Mouse (Mus musculus): ENCODE measurements around the gene Cntn4. TPM values are rescaled to one million over a fixed set of nuclear protein-coding genes. Genes with fewer than 3 reads are reported as not detected.

Cntn4 gene
- polyA plus RNA-seq, 2 experiments, result 0.02 TPM; not detected in 1

DNA sequence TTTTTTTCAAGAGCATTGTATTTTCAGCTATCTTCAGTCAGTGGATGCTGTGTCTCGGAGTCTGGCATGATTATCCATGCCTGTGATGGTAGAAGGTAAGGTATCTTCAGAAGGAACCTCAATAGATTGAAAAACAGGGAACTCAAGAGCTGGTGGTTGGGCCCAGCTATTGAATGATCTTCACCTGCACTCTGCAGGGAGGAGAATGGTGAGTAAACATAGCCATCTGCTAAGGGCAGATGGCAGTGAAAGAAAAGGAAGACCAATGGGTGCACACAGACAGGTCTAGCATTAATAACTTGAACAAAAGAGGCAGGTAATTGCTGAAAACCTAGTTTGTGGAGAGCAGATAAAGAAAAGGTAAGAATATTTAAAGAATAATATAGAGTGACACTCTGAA lies 261.0 kb downstream of the Cntn4 start:
- ATAC-seq (ENCODE audit: insufficient read depth), result no peak

DNA sequence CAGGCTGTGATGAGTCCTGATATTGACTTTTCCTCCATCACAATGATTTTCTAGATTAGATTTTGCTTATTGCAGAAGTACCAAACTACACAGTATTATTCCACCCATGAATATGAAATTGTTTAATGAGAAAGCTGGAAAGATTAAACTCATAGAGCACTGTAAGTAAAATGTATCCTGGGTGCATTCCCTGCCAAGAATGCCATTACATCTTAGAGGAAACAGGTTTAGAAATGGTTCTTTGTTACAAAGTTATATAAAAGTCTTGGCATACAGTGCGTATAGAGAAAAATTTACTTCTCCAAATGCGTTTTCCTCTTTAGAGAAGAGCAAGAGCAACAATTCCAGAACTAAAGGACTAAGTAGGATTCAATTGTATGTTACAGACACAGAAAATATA lies 261.8 kb downstream of the Cntn4 start:
- DNase-seq (ENCODE audit: low read depth in 3 of 3, low spot score in 3 of 3) (no peak), ATAC-seq (ENCODE audit: insufficient read depth) (no peak)
- Histone ChIP-seq H3K4me2 (ENCODE audit: low read depth) (no peak overlapping the region), H3K4me3 (ENCODE audit: insufficient read depth in 1 of 2, low read depth in 2 of 2, low read length in 2 of 2) (no peak overlapping the region), H3K4me1 (replicated peaks; ENCODE audit: control insufficient read depth in 2 of 2, insufficient read depth in 2 of 2, low read length in 1 of 2) (no peaks in the 10 kb centered on the region), H3K9me3 (ENCODE audit: control insufficient read depth, low read length) (no peaks in the 10 kb centered on the region), H3K27me3 (ENCODE audit: control insufficient read depth, insufficient read depth, low read length) (no peaks in the 10 kb centered on the region), H3K27ac (no peak overlapping the region), H3K9ac (replicated peaks) (no peak overlapping the region), H3K36me3 (replicated peaks; ENCODE audit: control insufficient read depth, insufficient read depth, low read depth) (no peaks in the 10 kb centered on the region)
- WGBS (ENCODE audit: insufficient replicate concordance), result 61% methylated on average over 2 of the region's 2 CpGs
- TF ChIP-seq EP300 (IDR thresholded peaks at IDR 0.05; ENCODE audit: low read depth) (no peak), CTCF (IDR thresholded peaks at IDR 0.05; ENCODE audit: low read depth) (no peak)

More for the DNA sequence above, 261.0 kb downstream of the Cntn4 start:
- Histone ChIP-seq H3K9ac (replicated peaks) (no peak overlapping the region), H3K4me2 (ENCODE audit: low read depth) (no peak overlapping the region), H3K27ac (no peak overlapping the region), H3K4me3 (ENCODE audit: insufficient read depth in 1 of 2, low read depth in 2 of 2, low read length in 2 of 2) (no peak overlapping the region), H3K36me3 (replicated peaks; ENCODE audit: control insufficient read depth, insufficient read depth, low read depth) (no peaks in the 10 kb centered on the region), H3K9me3 (ENCODE audit: control insufficient read depth, low read length) (no peaks in the 10 kb centered on the region), H3K4me1 (replicated peaks; ENCODE audit: control insufficient read depth in 2 of 2, insufficient read depth in 2 of 2, low read length in 1 of 2) (no peaks in the 10 kb centered on the region), H3K27me3 (ENCODE audit: control insufficient read depth, insufficient read depth, low read length) (no peaks in the 10 kb centered on the region)
- DNase-seq (ENCODE audit: low read depth in 3 of 3, low spot score in 3 of 3), result no peak
- 51% methylated on average over 1 of the region's 1 CpGs for WGBS (ENCODE audit: insufficient replicate concordance)
- TF ChIP-seq EP300 (IDR thresholded peaks at IDR 0.05; ENCODE audit: low read depth), result no peak
- no peak for TF ChIP-seq CTCF (IDR thresholded peaks at IDR 0.05; ENCODE audit: low read depth)

- Histone ChIP-seq H3K9me3 (ENCODE audit: control insufficient read depth, low read length) (no peaks in the 10 kb centered on the region), H3K27ac (no peak overlapping the region)
- no peak for DNase-seq (ENCODE audit: low read depth in 3 of 3, low spot score in 3 of 3)
Measured at GRCm38 (mm10) chr6:105940591-105940990, 263.1 kb downstream of the Cntn4 start.

DNA sequence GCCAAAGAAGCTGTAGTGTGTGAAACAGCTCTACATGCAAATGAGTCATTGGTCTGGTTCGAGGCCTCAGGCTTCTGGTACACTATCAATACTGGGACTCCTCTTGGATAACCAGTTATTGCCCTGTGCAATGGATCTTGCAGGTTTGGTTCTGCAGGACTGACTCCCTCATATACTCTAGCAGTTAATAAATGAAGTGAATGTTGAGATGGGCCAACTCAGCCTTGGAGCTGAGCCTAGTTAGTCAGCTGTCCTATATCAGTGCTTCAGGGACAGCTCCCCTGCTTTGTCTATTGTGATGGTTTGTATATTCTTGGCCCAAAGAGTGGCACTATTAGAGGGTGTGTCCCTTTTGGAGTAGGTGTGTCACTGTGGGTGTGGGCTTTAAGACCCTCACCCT lies 314.0 kb downstream of the Cntn4 start:
- Histone ChIP-seq H3K9ac (replicated peaks) (no peak overlapping the region), H3K9me3 (ENCODE audit: control insufficient read depth, low read length) (no peaks in the 10 kb centered on the region), H3K27ac (no peak overlapping the region), H3K36me3 (replicated peaks; ENCODE audit: control insufficient read depth, insufficient read depth, low read depth) (no peaks in the 10 kb centered on the region), H3K4me1 (replicated peaks; ENCODE audit: control insufficient read depth in 2 of 2, insufficient read depth in 2 of 2, low read length in 1 of 2) (no peaks in the 10 kb centered on the region), H3K27me3 (ENCODE audit: control insufficient read depth, insufficient read depth, low read length) (no peaks in the 10 kb centered on the region), H3K4me2 (ENCODE audit: low read depth) (no peak overlapping the region), H3K4me3 (ENCODE audit: insufficient read depth in 1 of 2, low read depth in 2 of 2, low read length in 2 of 2) (no peak overlapping the region)
- 27% methylated on average over 1 of the region's 1 CpGs for WGBS (ENCODE audit: insufficient replicate concordance)
- DNase-seq (ENCODE audit: low read depth in 3 of 3, low spot score in 3 of 3) (no peak), ATAC-seq (ENCODE audit: insufficient read depth) (no peak)
- TF ChIP-seq EP300 (IDR thresholded peaks at IDR 0.05; ENCODE audit: low read depth), result no peak
- TF ChIP-seq CTCF (IDR thresholded peaks at IDR 0.05; ENCODE audit: low read depth), result no peak

More at GRCm38 (mm10) chr6:105940591-105940990, 263.1 kb downstream of the Cntn4 start:
- TF ChIP-seq CTCF (IDR thresholded peaks at IDR 0.05; ENCODE audit: low read depth) (no peak), EP300 (IDR thresholded peaks at IDR 0.05; ENCODE audit: low read depth) (no peak)
- H3K4me1 ChIP-seq (replicated peaks; ENCODE audit: control insufficient read depth in 2 of 2, insufficient read depth in 2 of 2, low read length in 1 of 2), result no peaks in the 10 kb centered on the region
- ATAC-seq (ENCODE audit: insufficient read depth), result no peak
- no peak overlapping the region for H3K4me3 ChIP-seq (ENCODE audit: insufficient read depth in 1 of 2, low read depth in 2 of 2, low read length in 2 of 2)
- H3K36me3 ChIP-seq (replicated peaks; ENCODE audit: control insufficient read depth, insufficient read depth, low read depth), result no peaks in the 10 kb centered on the region
- no peak overlapping the region for H3K9ac ChIP-seq (replicated peaks)
- H3K27me3 ChIP-seq (ENCODE audit: control insufficient read depth, insufficient read depth, low read length), result no peaks in the 10 kb centered on the region
- H3K4me2 ChIP-seq (ENCODE audit: low read depth), result no peak overlapping the region

GRCm38 (mm10) chr6:106013018-106013417 lies 335.6 kb downstream of the Cntn4 start:
- Histone ChIP-seq H3K36me3 (replicated peaks; ENCODE audit: control insufficient read depth, insufficient read depth, low read depth) (no peaks in the 10 kb centered on the region), H3K9ac (replicated peaks) (no peak overlapping the region), H3K4me3 (ENCODE audit: insufficient read depth in 1 of 2, low read depth in 2 of 2, low read length in 2 of 2) (no peak overlapping the region), H3K4me2 (ENCODE audit: low read depth) (no peak overlapping the region), H3K9me3 (ENCODE audit: control insufficient read depth, low read length) (no peaks in the 10 kb centered on the region), H3K27me3 (ENCODE audit: control insufficient read depth, insufficient read depth, low read length) (no peaks in the 10 kb centered on the region), H3K4me1 (replicated peaks; ENCODE audit: control insufficient read depth in 2 of 2, insufficient read depth in 2 of 2, low read length in 1 of 2) (no peaks in the 10 kb centered on the region), H3K27ac (no peak overlapping the region)
- DNase-seq (ENCODE audit: low read depth in 3 of 3, low spot score in 3 of 3) (no peak), ATAC-seq (ENCODE audit: insufficient read depth) (no peak)
- TF ChIP-seq EP300 (IDR thresholded peaks at IDR 0.05; ENCODE audit: low read depth) (no peak), CTCF (IDR thresholded peaks at IDR 0.05; ENCODE audit: low read depth) (no peak)
- WGBS (ENCODE audit: insufficient replicate concordance), result 63% methylated on average over 5 of the region's 5 CpGs

All from liver, embryonic 14.5 days (tissue).